Mouse (Mus musculus) brown adipose tissue, adult 24 weeks (tissue): ENCODE measurements around the gene Tbc1d24. TPM values are rescaled to one million over a fixed set of nuclear protein-coding genes. Genes with fewer than 3 reads are reported as not detected.

ENCODE experiments used
- H3K27ac ChIP-seq: fragments of 200-500 bp; replicated peaks from 2 replicates; pipeline ENCODE4 v1.5.1; 2012; ENCODE audit warnings: low read depth, mild to moderate bottlenecking, low read length
- H3K4me1 ChIP-seq: fragments of 200-500 bp; 2 replicates; pipeline ENCODE4 v1.6.1; 2012; ENCODE audit warnings: low read length, mixed read lengths; ENCODE audit not compliant: control insufficient read depth, insufficient read depth, insufficient read length
- H3K4me3 ChIP-seq: fragments of 200-500 bp; 2 replicates; pipeline ENCODE4 v1.5.1; 2012; ENCODE audit warnings: low read depth, mild to moderate bottlenecking, low read length, moderate library complexity; ENCODE audit not compliant: insufficient read depth
- polyA plus RNA-seq: library from polyadenylated mRNA; stranded (reverse); fragments of >200 nt; gene quantifications from 2 replicates; pipeline ENCODE4 v1.2.4, GENCODE M21; 2012; ENCODE audit not compliant: missing spikeins, insufficient read depth, insufficient read length

Tbc1d24 gene
- 2.7 and 7.0 TPM in 2 replicates for polyA plus RNA-seq

- no peak within 1 kb of the TSS for H3K27ac ChIP-seq
- peak within 1 kb of the TSS; percentile 58 for H3K4me3 ChIP-seq
- H3K4me1 ChIP-seq, result peaks cover 12% of the 10 kb centered on the region
Observed at GRCm38 (mm10) chr17:24205284-24205888, at the start of gene Tbc1d24. Gene Tbc1d24, minus strand, starts transcription at chr17:24205562.

DNA sequence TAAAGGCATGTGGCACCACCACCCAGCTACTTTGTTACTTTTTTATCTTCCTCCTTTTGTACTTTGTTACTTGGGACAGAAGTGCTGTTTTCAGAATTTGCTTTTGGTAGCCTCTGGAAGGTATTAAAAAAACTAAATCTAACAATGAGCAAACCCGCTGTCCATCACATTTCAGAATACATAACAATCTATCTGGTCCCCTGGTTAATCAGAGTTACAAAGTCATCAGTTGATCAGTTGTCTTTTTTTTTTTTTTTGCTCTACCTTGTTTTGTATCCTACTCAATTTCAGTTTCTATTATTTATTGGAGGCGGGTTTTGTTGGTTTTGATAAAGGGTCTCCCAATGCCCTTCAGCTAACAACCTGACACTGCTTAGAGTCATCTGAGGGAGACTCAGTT, 47.0 kb upstream of the Tbc1d24 start:
- Histone ChIP-seq H3K4me1 (no peaks in the 10 kb centered on the region), H3K27ac (no peak overlapping the region), H3K4me3 (no peak overlapping the region)

DNA sequence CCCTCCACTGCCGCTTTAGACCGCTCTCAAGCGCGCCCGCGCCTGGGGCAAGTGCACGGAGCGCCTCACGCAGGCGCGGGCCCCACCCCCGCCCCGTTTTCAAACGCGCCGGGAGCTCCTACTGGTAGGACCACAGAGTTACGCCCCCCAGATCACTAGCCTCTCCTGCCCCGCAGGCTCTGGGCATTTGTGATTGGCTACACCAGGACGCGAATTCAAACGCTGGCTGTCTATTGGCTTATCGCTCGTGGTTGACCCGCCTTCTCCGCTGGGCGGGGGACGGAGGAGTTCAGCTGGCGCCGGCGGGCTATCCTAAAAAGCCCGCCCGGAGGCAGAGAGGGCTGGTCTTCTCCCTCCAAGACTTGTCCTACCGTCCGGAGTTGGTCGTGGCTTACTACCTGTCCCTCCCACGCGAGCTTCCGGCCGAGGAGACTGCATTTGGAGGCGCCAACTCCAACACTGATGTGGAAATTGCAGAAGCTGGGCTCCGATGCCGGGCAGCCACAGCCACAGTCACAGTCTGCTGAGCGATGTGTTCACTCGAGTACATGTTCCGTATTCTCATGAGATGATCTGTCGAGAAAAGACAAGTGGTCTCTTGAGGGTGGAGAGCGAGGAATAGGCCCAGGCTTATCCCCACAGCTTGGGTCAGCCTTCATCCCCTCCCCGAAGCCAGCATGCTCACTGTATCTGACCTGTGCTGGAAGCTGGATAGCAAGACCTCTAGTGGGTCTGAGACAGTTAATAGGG, 46.1 kb upstream of the Tbc1d24 start, which contains the start of gene Ccnf:
TSS of gene Ccnf (minus strand) at position 165 of the 750 bp plus-strand sequence.
- no peaks in the 10 kb centered on the region for H3K4me1 ChIP-seq
- H3K27ac ChIP-seq, result no peak within 1 kb of the TSS
- peak within 1 kb of the TSS; percentile 71 for H3K4me3 ChIP-seq

- no peaks in the 10 kb centered on the region for H3K4me1 ChIP-seq
- no peak overlapping the region for H3K27ac ChIP-seq
Observed at GRCm38 (mm10) chr17:24250988-24251319, 45.6 kb upstream of the Tbc1d24 start.

GRCm38 (mm10) chr17:24248641-24249040, 43.3 kb upstream of the Tbc1d24 start:
- H3K4me1 ChIP-seq, result no peaks in the 10 kb centered on the region
- H3K27ac ChIP-seq, result no peak overlapping the region
- H3K4me3 ChIP-seq, result no peak overlapping the region

More at GRCm38 (mm10) chr17:24250988-24251319, 45.6 kb upstream of the Tbc1d24 start:
- H3K4me3 ChIP-seq, result peak overlapping the region; percentile 71

DNA sequence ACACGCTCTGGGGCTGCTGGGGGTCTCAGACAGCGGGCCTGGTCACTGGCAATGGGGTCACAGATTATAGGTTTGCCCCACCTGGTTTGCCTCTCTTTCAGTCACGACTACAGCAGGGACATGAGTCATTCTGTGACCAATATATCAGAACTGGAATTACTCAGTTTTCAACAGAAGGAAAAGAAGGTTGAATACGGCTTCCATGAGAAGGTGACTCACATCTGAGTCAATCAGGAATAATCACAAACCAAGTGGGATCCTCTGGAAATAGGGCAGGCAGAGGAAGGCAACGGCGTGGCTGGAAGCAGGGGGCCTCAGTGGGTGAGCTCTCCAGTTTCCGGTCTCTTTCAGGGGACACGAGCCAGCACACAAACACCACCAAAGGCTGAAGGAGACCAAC, 38.7 kb upstream of the Tbc1d24 start:
- no peak overlapping the region for H3K27ac ChIP-seq
- H3K4me1 ChIP-seq, result no peaks in the 10 kb centered on the region
- no peak overlapping the region for H3K4me3 ChIP-seq

- Histone ChIP-seq H3K4me1 (no peaks in the 10 kb centered on the region), H3K4me3 (no peak overlapping the region), H3K27ac (no peak overlapping the region)
Observed at GRCm38 (mm10) chr17:24243311-24243969, 38.1 kb upstream of the Tbc1d24 start.

DNA sequence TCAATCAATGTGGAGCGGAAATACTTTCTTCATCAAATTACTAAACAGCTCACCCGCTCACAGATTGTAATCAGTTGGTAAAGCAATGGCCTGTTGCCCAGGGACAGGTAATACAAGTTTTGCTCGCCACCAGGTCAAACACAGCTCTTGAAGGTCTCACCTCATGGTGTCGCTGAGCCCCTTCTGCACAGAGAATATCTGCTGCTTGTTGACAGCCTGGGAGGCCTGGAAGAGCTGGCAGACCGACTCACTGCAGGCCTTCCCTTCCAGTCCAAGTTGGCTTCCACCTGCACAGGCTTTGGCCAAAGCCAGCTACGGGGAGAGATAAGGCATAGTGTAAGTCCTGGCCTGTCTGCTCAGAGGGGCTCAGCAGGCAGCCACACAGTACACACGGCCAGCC, 31.6 kb upstream of the Tbc1d24 start:
- H3K4me3 ChIP-seq, result no peak overlapping the region
- no peaks in the 10 kb centered on the region for H3K4me1 ChIP-seq
- no peak overlapping the region for H3K27ac ChIP-seq

DNA sequence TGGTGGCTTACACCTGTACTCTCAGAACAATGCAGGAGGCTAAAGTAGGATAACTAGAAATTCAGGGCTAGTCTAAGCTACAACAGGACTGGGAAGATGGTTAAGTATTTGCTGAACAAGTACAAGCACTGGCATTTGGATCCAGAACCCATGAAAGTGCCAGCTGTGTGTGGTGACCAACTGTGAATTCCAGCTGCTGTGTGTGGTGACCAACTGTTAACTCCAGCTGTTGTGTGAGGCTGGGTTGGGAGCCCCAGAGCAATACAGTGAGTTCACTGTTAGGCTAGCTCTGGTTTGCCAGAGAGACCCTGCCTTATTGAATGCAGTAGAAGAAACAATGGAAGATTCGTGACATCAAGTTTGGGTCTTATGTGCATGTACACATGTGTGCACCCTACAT, 31.1 kb upstream of the Tbc1d24 start:
- Histone ChIP-seq H3K4me1 (no peaks in the 10 kb centered on the region), H3K27ac (no peak overlapping the region)

GRCm38 (mm10) chr17:24227941-24228340, 22.6 kb upstream of the Tbc1d24 start:
- Histone ChIP-seq H3K4me3 (no peak overlapping the region), H3K27ac (no peak overlapping the region), H3K4me1 (no peaks in the 10 kb centered on the region)

More for the DNA sequence above, 31.1 kb upstream of the Tbc1d24 start:
- no peak overlapping the region for H3K4me3 ChIP-seq

DNA sequence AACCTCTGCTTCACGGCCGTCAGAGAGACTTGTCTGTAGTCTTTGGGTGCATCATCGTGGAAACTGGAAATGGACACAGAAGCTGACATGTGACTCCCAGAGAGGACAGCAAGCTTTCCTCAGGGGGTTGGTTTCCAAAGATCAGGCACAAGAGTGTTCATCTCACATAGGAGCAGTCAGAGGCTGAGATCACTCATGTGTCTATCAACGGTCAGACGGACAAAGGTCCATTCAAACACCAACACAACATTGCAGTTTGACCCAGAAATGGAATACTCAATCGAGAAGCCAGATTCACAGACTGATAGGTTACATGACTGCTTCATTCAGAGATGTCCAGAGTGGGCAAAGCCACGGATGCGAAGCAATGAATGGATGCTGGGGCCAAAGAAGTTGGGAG, 21.4 kb upstream of the Tbc1d24 start:
- Histone ChIP-seq H3K4me3 (no peak overlapping the region), H3K27ac (no peak overlapping the region), H3K4me1 (no peaks in the 10 kb centered on the region)

- Histone ChIP-seq H3K4me1 (no peaks in the 10 kb centered on the region), H3K27ac (no peak overlapping the region), H3K4me3 (no peak overlapping the region)
Observed at GRCm38 (mm10) chr17:24225851-24226250, 20.5 kb upstream of the Tbc1d24 start.

DNA sequence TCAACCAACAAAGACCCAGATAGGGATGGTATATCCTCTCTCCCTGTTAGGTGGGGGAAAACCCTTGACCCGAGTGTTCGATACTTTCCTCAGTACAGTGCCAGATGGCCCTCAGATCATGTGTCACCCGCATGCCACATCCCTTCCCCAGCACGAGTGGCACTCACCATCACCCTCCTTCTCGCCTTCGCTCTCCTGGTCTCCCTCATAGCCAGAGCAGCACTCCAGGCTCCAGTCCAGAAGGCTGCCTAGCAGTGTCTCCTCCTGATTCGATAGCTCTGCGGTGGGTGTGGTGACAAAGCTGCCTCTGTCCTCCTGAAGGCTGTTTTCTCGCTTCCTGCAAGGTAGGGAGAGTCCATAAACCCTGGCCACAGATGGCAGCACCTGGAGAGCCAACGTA, 19.4 kb upstream of the Tbc1d24 start:
- Histone ChIP-seq H3K27ac (no peak overlapping the region), H3K4me3 (no peak overlapping the region), H3K4me1 (peaks cover 3% of the 10 kb centered on the region; the same call in 1 of the 2 replicates)

DNA sequence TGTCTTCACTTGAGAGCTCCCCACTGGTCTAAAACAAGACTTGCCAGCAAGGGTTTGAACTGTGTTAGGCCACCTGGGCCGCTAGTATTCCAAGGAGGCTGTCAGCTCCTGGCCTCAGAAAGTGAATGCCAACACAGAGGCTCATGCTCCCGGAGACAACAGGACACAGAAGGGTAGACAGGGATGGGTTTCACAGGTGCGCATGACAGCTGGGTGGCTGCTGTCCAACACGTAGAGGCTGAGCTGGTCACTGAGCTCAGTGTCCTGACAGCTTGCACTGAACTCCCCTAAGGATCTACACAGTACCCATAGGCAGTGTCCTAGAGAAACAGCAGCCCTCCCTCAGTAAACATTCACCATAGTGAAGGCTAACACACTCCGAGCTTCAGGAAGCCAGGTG, 18.2 kb upstream of the Tbc1d24 start:
- peaks cover 4% of the 10 kb centered on the region; the same call in 1 of the 2 replicates for H3K4me1 ChIP-seq
- no peak overlapping the region for H3K4me3 ChIP-seq
- no peak overlapping the region for H3K27ac ChIP-seq

- H3K4me3 ChIP-seq, result no peak overlapping the region
- peaks cover 4% of the 10 kb centered on the region; the same call in 1 of the 2 replicates for H3K4me1 ChIP-seq
- H3K27ac ChIP-seq, result no peak overlapping the region
Observed at GRCm38 (mm10) chr17:24222653-24223052, 17.3 kb upstream of the Tbc1d24 start.
